Mouse (Mus musculus): ENCODE data around the gene Defb26. TPM values are rescaled to one million over a fixed set of nuclear protein-coding genes. Genes with fewer than 3 reads are reported as not detected.

Defb26 gene
- polyA plus RNA-seq, 1 experiment from 2014 or later: not detected

DNA sequence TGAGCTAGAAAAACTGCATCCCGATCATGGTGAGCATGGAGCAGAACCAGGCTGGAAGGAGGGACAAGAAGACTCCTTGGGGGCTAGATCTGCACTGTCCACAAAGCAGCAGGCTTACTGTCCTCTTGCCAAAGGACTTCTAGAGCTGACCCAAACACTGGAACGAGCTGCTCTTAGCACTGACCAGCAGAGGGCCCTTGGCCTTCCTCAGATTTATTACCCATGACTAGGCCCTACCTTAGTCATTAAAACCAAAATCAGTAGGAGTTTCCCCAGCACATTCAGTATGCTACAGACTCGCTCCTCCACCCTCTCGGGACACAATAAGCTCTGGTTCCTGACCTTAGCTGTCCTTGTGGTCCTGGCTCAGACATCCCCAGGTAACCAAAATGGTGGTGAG, 6.5 kb upstream of the Defb26 start, which contains the start of gene Defb28:
Gene Defb28, plus strand, starts transcription at position 275 of the 400 bp plus-strand sequence.
- Histone ChIP-seq H3K27me3 (ENCODE audit: control insufficient read depth, insufficient read depth, low read length) (no peaks in the 10 kb centered on the region), H3K9ac (ENCODE audit: low read length) (no peak within 1 kb of the TSS), H3K4me3 (ENCODE audit: low read depth, low read length) (no peak within 1 kb of the TSS), H3K9me3 (ENCODE audit: control insufficient read depth, low read length) (no peaks in the 10 kb centered on the region), H3K36me3 (ENCODE audit: control insufficient read depth, insufficient read depth, low read length) (no peaks in the 10 kb centered on the region), H3K4me2 (ENCODE audit: low read depth) (no peak within 1 kb of the TSS), H3K27ac (ENCODE audit: low read depth, low read length) (no peak within 1 kb of the TSS), H3K4me1 (ENCODE audit: control insufficient read depth, insufficient read depth, low read length) (no peaks in the 10 kb centered on the region)
- 69% methylated on average over 4 of the region's 4 CpGs for WGBS
- DNase-seq (ENCODE audit: low spot score) (no peak), ATAC-seq (ENCODE audit: insufficient read depth, low FRiP score, low TSS enrichment) (no peak)

- WGBS: 85% methylated on average over 4 of the region's 4 CpGs
- H3K27me3 ChIP-seq (ENCODE audit: control insufficient read depth, insufficient read depth, low read length): no peaks in the 10 kb centered on the region
- H3K4me1 ChIP-seq (ENCODE audit: control insufficient read depth, insufficient read depth, low read length): no peaks in the 10 kb centered on the region
- H3K4me3 ChIP-seq (ENCODE audit: low read depth, low read length): no peak overlapping the region
- no peak overlapping the region for H3K4me2 ChIP-seq (ENCODE audit: low read depth)
- DNase-seq (ENCODE audit: low spot score) (no peak), ATAC-seq (ENCODE audit: insufficient read depth, low FRiP score, low TSS enrichment) (no peak)
- H3K27ac ChIP-seq (ENCODE audit: low read depth, low read length): no peak overlapping the region
- H3K9ac ChIP-seq (ENCODE audit: low read length): no peak overlapping the region
- no peaks in the 10 kb centered on the region for H3K9me3 ChIP-seq (ENCODE audit: control insufficient read depth, low read length)
- H3K36me3 ChIP-seq (ENCODE audit: control insufficient read depth, insufficient read depth, low read length): no peaks in the 10 kb centered on the region
These were observed 4.6 kb upstream of the Defb26 start for GRCm38 (mm10) chr2:152516084-152516483.

GRCm38 (mm10) chr2:152503950-152504349, 7.5 kb downstream of the Defb26 start:
- Histone ChIP-seq H3K36me3 (ENCODE audit: control insufficient read depth, insufficient read depth, low read length) (no peaks in the 10 kb centered on the region), H3K4me3 (ENCODE audit: low read depth, low read length) (no peak overlapping the region), H3K27me3 (ENCODE audit: control insufficient read depth, insufficient read depth, low read length) (no peaks in the 10 kb centered on the region), H3K9ac (ENCODE audit: low read length) (no peak overlapping the region), H3K9me3 (ENCODE audit: control insufficient read depth, low read length) (no peaks in the 10 kb centered on the region), H3K4me1 (ENCODE audit: control insufficient read depth, insufficient read depth, low read length) (no peaks in the 10 kb centered on the region), H3K27ac (ENCODE audit: low read depth, low read length) (no peak overlapping the region), H3K4me2 (ENCODE audit: low read depth) (no peak overlapping the region)
- ATAC-seq (ENCODE audit: insufficient read depth, low FRiP score, low TSS enrichment): no peak
- WGBS: 88% methylated on average over 2 of the region's 2 CpGs
- no peak for DNase-seq (ENCODE audit: low spot score)

- no peak for DNase-seq (ENCODE audit: low spot score)
- H3K36me3 ChIP-seq (ENCODE audit: control insufficient read depth, insufficient read depth, low read length): no peaks in the 10 kb centered on the region
- no peak overlapping the region for H3K9ac ChIP-seq (ENCODE audit: low read length)
- no peak for ATAC-seq (ENCODE audit: insufficient read depth, low FRiP score, low TSS enrichment)
- H3K27me3 ChIP-seq (ENCODE audit: control insufficient read depth, insufficient read depth, low read length): no peaks in the 10 kb centered on the region
- H3K4me3 ChIP-seq (ENCODE audit: low read depth, low read length): no peak overlapping the region
- H3K9me3 ChIP-seq (ENCODE audit: control insufficient read depth, low read length): no peaks in the 10 kb centered on the region
- no peak overlapping the region for H3K4me2 ChIP-seq (ENCODE audit: low read depth)
- H3K27ac ChIP-seq (ENCODE audit: low read depth, low read length): no peak overlapping the region
- H3K4me1 ChIP-seq (ENCODE audit: control insufficient read depth, insufficient read depth, low read length): no peaks in the 10 kb centered on the region
- 81% methylated on average over 6 of the region's 6 CpGs for WGBS
These were observed 10.6 kb downstream of the Defb26 start for GRCm38 (mm10) chr2:152500863-152501229.

DNA sequence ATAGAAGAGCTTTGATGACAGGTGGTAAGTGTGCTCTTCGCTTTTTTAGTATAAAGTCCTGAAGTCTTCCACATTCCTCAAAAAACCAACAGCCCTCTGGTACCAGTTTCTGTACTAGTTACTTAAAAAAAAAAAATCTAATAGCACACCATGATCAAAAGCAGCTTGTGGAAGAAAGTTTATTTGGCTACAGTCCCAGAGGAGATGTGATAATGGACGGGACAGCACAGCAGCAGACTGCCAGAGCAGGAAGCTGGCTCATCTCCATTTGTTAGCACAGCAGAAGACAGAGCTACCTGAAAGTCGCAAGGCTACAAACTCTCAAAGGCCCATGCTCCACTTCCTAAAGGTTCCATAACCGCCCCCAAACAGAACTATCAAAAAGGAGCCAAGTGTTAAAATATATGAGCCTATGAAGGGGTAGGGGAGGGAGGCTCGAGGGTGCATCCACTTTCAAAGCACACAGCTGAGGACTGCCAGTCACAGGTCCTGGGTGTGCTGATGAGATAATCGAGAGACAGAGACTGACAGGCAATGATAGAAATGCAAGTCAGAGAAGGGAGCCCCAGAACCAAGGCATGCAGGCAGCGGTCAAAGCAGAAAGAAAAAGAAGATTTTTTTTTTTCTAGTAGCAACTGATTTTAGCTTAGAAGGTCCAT, 11.2 kb downstream of the Defb26 start:
- no peak for ATAC-seq (ENCODE audit: insufficient read depth, low FRiP score, low TSS enrichment)
- WGBS: 81% methylated on average over 7 of the region's 7 CpGs
- DNase-seq (ENCODE audit: low spot score): no peak

GRCm38 (mm10) chr2:152498020-152498419, 13.5 kb downstream of the Defb26 start:
- DNase-seq (ENCODE audit: low spot score) (no peak), ATAC-seq (ENCODE audit: insufficient read depth, low FRiP score, low TSS enrichment) (no peak)
- Histone ChIP-seq H3K36me3 (ENCODE audit: control insufficient read depth, insufficient read depth, low read length) (no peaks in the 10 kb centered on the region), H3K4me3 (ENCODE audit: low read depth, low read length) (no peak overlapping the region), H3K4me2 (ENCODE audit: low read depth) (no peak overlapping the region), H3K9me3 (ENCODE audit: control insufficient read depth, low read length) (no peaks in the 10 kb centered on the region), H3K27me3 (ENCODE audit: control insufficient read depth, insufficient read depth, low read length) (no peaks in the 10 kb centered on the region), H3K4me1 (ENCODE audit: control insufficient read depth, insufficient read depth, low read length) (no peaks in the 10 kb centered on the region), H3K27ac (ENCODE audit: low read depth, low read length) (no peak overlapping the region), H3K9ac (ENCODE audit: low read length) (no peak overlapping the region)
- 78% methylated on average over 6 of the region's 6 CpGs for WGBS

More for the DNA sequence above, 11.2 kb downstream of the Defb26 start:
- Histone ChIP-seq H3K36me3 (ENCODE audit: control insufficient read depth, insufficient read depth, low read length) (no peaks in the 10 kb centered on the region), H3K4me2 (ENCODE audit: low read depth) (no peak overlapping the region), H3K9ac (ENCODE audit: low read length) (no peak overlapping the region), H3K4me3 (ENCODE audit: low read depth, low read length) (no peak overlapping the region), H3K27me3 (ENCODE audit: control insufficient read depth, insufficient read depth, low read length) (no peaks in the 10 kb centered on the region), H3K9me3 (ENCODE audit: control insufficient read depth, low read length) (no peaks in the 10 kb centered on the region), H3K4me1 (ENCODE audit: control insufficient read depth, insufficient read depth, low read length) (no peaks in the 10 kb centered on the region), H3K27ac (ENCODE audit: low read depth, low read length) (no peak overlapping the region)

DNA sequence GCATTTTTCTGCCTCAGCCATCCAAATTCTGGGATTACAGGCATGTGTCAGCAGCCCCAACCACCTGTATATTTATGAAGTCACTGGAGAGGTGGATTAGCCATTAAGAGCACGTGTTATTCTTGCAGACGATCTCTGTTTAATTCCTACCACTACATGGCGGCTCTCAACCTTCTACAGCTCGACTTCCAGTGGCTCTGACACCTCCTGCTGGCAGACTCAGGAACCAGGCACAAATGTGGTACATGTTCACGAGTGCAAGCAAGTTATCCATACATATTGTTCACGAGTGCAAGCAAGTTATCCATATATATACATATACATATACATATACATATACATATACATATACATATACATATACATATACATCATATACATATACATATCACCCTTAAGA, 18.3 kb downstream of the Defb26 start:
- no peak overlapping the region for H3K27ac ChIP-seq (ENCODE audit: low read depth, low read length)
- no peak overlapping the region for H3K4me2 ChIP-seq (ENCODE audit: low read depth)
- no peak for DNase-seq (ENCODE audit: low spot score)
- ATAC-seq (ENCODE audit: insufficient read depth, low FRiP score, low TSS enrichment): no peak
- H3K4me1 ChIP-seq (ENCODE audit: control insufficient read depth, insufficient read depth, low read length): no peaks in the 10 kb centered on the region
- 73% methylated on average over 6 of the region's 6 CpGs for WGBS
- H3K36me3 ChIP-seq (ENCODE audit: control insufficient read depth, insufficient read depth, low read length): no peaks in the 10 kb centered on the region
- H3K9ac ChIP-seq (ENCODE audit: low read length): no peak overlapping the region
- H3K9me3 ChIP-seq (ENCODE audit: control insufficient read depth, low read length): no peaks in the 10 kb centered on the region
- H3K4me3 ChIP-seq (ENCODE audit: low read depth, low read length): no peak overlapping the region
- no peaks in the 10 kb centered on the region for H3K27me3 ChIP-seq (ENCODE audit: control insufficient read depth, insufficient read depth, low read length)

GRCm38 (mm10) chr2:152490038-152490437, 21.5 kb downstream of the Defb26 start, which contains the start of gene Defb22:
Gene Defb22 (minus strand): TSS chr2:152490138.
- Histone ChIP-seq H3K36me3 (ENCODE audit: control insufficient read depth, insufficient read depth, low read length) (no peaks in the 10 kb centered on the region), H3K9ac (ENCODE audit: low read length) (no peak within 1 kb of the TSS), H3K4me3 (ENCODE audit: low read depth, low read length) (no peak within 1 kb of the TSS), H3K4me2 (ENCODE audit: low read depth) (no peak within 1 kb of the TSS), H3K4me1 (ENCODE audit: control insufficient read depth, insufficient read depth, low read length) (no peaks in the 10 kb centered on the region), H3K9me3 (ENCODE audit: control insufficient read depth, low read length) (no peaks in the 10 kb centered on the region), H3K27me3 (ENCODE audit: control insufficient read depth, insufficient read depth, low read length) (no peaks in the 10 kb centered on the region), H3K27ac (ENCODE audit: low read depth, low read length) (no peak within 1 kb of the TSS)
- DNase-seq (ENCODE audit: low spot score) (no peak), ATAC-seq (ENCODE audit: insufficient read depth, low FRiP score, low TSS enrichment) (no peak)

DNA sequence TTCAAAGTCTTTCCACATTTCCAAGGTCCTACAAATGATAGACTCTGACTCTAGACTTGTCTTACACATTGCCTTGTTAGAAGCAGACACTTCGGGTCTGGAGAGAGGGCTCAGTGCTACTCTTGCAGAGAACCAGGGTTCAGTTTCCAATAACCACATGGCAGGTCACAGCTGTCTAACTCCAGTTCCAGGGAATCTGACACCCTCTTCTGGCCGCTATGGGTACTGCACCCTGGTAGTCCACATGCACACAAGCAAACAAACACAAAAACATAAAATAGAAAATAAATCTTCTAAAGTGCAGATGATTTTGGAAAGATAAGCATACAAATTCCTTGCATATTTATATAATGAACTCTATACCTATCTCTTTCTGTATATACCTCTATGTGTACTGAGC, 24.5 kb downstream of the Defb26 start:
- no peak overlapping the region for H3K4me3 ChIP-seq (ENCODE audit: low read depth, low read length)
- H3K27ac ChIP-seq (ENCODE audit: low read depth, low read length): no peak overlapping the region
- 75% methylated on average over 2 of the region's 2 CpGs for WGBS
- no peak for DNase-seq (ENCODE audit: low spot score)
- ATAC-seq (ENCODE audit: insufficient read depth, low FRiP score, low TSS enrichment): no peak
- H3K9ac ChIP-seq (ENCODE audit: low read length): no peak overlapping the region
- H3K27me3 ChIP-seq (ENCODE audit: control insufficient read depth, insufficient read depth, low read length): no peaks in the 10 kb centered on the region
- no peak overlapping the region for H3K4me2 ChIP-seq (ENCODE audit: low read depth)
- H3K9me3 ChIP-seq (ENCODE audit: control insufficient read depth, low read length): no peaks in the 10 kb centered on the region
- no peaks in the 10 kb centered on the region for H3K4me1 ChIP-seq (ENCODE audit: control insufficient read depth, insufficient read depth, low read length)
- no peaks in the 10 kb centered on the region for H3K36me3 ChIP-seq (ENCODE audit: control insufficient read depth, insufficient read depth, low read length)
